Mouse (Mus musculus): ENCODE measurements around the gene Car9.
A peak's percentile ranks its signal among the peaks of the same experiment; 100 is the strongest.

GRCm38 (mm10) chr4:43476604-43477003 is 30.2 kb upstream of the Car9 start:
- TF ChIP-seq CTCF (conservative IDR thresholded peaks at IDR 0.05 in 1 of 2, IDR thresholded peaks at IDR 0.05 in 1 of 2; ENCODE audit: low read depth in 2 of 2, low read length in 2 of 2) (peak; percentile 40 to 67; a peak in 2 of 4 replicates), ELF1 (IDR thresholded peaks at IDR 0.05; ENCODE audit: low read depth, low read length) (no peak), MAX (IDR thresholded peaks at IDR 0.05; ENCODE audit: low read length) (no peak), GABPA (IDR thresholded peaks at IDR 0.05; ENCODE audit: insufficient replicate concordance, low read depth, low read length) (no peak), USF1 (IDR thresholded peaks at IDR 0.05; ENCODE audit: low read depth, low read length) (no peak), ETS1 (conservative IDR thresholded peaks at IDR 0.05; ENCODE audit: low read depth, low read length) (no peak), ZKSCAN1 (IDR thresholded peaks at IDR 0.05; ENCODE audit: borderline replicate concordance, low read depth, low read length) (no peak), USF2 (conservative IDR thresholded peaks at IDR 0.05; ENCODE audit: low read depth, low read length) (no peak), MAFK (IDR thresholded peaks at IDR 0.05; ENCODE audit: insufficient replicate concordance, low read length) (no peak), MEF2A (IDR thresholded peaks at IDR 0.05; ENCODE audit: borderline replicate concordance, low read depth, low read length) (no peak), ZNF384 (IDR thresholded peaks at IDR 0.05; ENCODE audit: low read depth, low read length) (no peak), CHD2 (IDR thresholded peaks at IDR 0.05; ENCODE audit: low read length) (no peak), EP300 (IDR thresholded peaks at IDR 0.05; ENCODE audit: low read length) (no peak)

All from CH12.LX (cell line).